Mouse (Mus musculus) MEL (cell line): ENCODE measurements around the gene Mpzl3. TPM values are rescaled to one million over a fixed set of nuclear protein-coding genes. Genes with fewer than 3 reads are reported as not detected.
"Not testable (repeated sequence)": the region's sequence is repeated elsewhere in the genome, so short reads cannot be mapped to it uniquely, and the experiment has no call there.

ENCODE experiments used
- DNase-seq: peaks from one replicate; pipeline ENCODE4 v3.0.0; 2011; ENCODE audit warnings: low read depth, low spot score
- H3K27ac ChIP-seq: 2 replicates; pipeline ENCODE4 v1.5.1; 2012; ENCODE audit warnings: low read depth, mild to moderate bottlenecking, control low read depth, low read length, moderate library complexity; ENCODE audit not compliant: control insufficient read depth
- H3K27me3 ChIP-seq, 2 experiments: fragments of 150-350 bp in 1 of 2; sonication (generic) in 1 of 2; 2 replicates each; pipeline ENCODE4 v1.6.1; 2012; ENCODE audit warnings: low read length in 2 of 2, mild to moderate bottlenecking in 2 of 2, improper control_type of control experiment in 1 of 2, moderate library complexity in 1 of 2; ENCODE audit not compliant: insufficient read depth in 2 of 2, control insufficient read depth in 1 of 2
- H3K36me3 ChIP-seq, 2 experiments: 2 replicates each; pipeline ENCODE4 v1.6.1; 2012 to 2014; ENCODE audit warnings: low read length in 2 of 2, improper control_type of control experiment in 1 of 2, inconsistent platforms in 1 of 2, mild to moderate bottlenecking in 1 of 2; ENCODE audit not compliant: insufficient read depth in 2 of 2, control insufficient read depth in 1 of 2
- H3K4me1 ChIP-seq, 2 experiments: fragments of 150-350 bp in 1 of 2; sonication (generic) in 1 of 2; 2 replicates each; pipeline ENCODE4 v1.6.1; 2012; ENCODE audit warnings: low read length in 2 of 2, improper control_type of control experiment in 1 of 2, mild to moderate bottlenecking in 1 of 2; ENCODE audit not compliant: insufficient read depth in 2 of 2, control insufficient read depth in 1 of 2
- H3K4me3 ChIP-seq, 2 experiments: fragments of 150-350 bp in 1 of 2; sonication (generic) in 1 of 2; 2 replicates each; pipeline ENCODE4 v1.5.1; 2012; ENCODE audit warnings: low read depth in 2 of 2, low read length in 2 of 2, mild to moderate bottlenecking in 2 of 2, moderate library complexity in 2 of 2, control low read depth in 1 of 2, improper control_type of control experiment in 1 of 2; ENCODE audit not compliant: control insufficient read depth in 1 of 2, insufficient read depth in 1 of 2
- H3K79me2 ChIP-seq: 2 replicates; pipeline ENCODE4 v1.6.1; 2012; ENCODE audit warnings: mild to moderate bottlenecking, low read length, moderate library complexity; ENCODE audit not compliant: control insufficient read depth, poor library complexity, insufficient read depth
- H3K9ac ChIP-seq: 2 replicates; pipeline ENCODE4 v1.6.1; 2012; ENCODE audit warnings: low read depth, mild to moderate bottlenecking, control low read depth, low read length, moderate library complexity; ENCODE audit not compliant: control insufficient read depth, poor library complexity, severe bottlenecking
- H3K9me3 ChIP-seq: fragments of 150-350 bp; sonication (generic); replicated peaks from 2 replicates; pipeline ENCODE4 v1.6.1; 2012; ENCODE audit warnings: mild to moderate bottlenecking, low read length, improper control_type of control experiment, moderate library complexity; ENCODE audit not compliant: insufficient read depth
- E2F4 ChIP-seq: IDR thresholded peaks from 2 replicates; pipeline ENCODE4 v1.6.1; 2011; ENCODE audit warnings: low read depth, low read length, improper control_type of control experiment, borderline replicate concordance
- EP300 ChIP-seq, 2 experiments: IDR thresholded peaks; 2 replicates each; pipeline ENCODE4 v1.6.1; 2011; ENCODE audit warnings: improper control_type of control experiment in 2 of 2, low read length in 2 of 2, low read depth in 1 of 2, mild to moderate bottlenecking in 1 of 2
- ETS1 ChIP-seq: IDR thresholded peaks from 2 replicates; pipeline ENCODE4 v1.6.1; 2012; ENCODE audit warnings: low read depth, mild to moderate bottlenecking, inconsistent platforms, low read length, improper control_type of control experiment, moderate library complexity
- GATA1 ChIP-seq: IDR thresholded peaks from 2 replicates; pipeline ENCODE4 v1.6.1; 2011; ENCODE audit warnings: low read depth, low read length, improper control_type of control experiment
- HCFC1 ChIP-seq: IDR thresholded peaks from 2 replicates; pipeline ENCODE4 v1.6.1; 2012; ENCODE audit warnings: low read depth, mild to moderate bottlenecking, inconsistent platforms, low read length, improper control_type of control experiment, moderate library complexity
- KAT2A ChIP-seq: conservative IDR thresholded peaks from 2 replicates; pipeline ENCODE4 v1.6.1; 2012; ENCODE audit warnings: low read depth, low read length, improper control_type of control experiment, inconsistent platforms
- MAFK ChIP-seq: IDR thresholded peaks from 2 replicates; pipeline ENCODE4 v1.6.1; 2011; ENCODE audit warnings: low read depth, mild to moderate bottlenecking, low read length, improper control_type of control experiment, borderline replicate concordance
- MAX ChIP-seq: IDR thresholded peaks from 2 replicates; pipeline ENCODE4 v1.6.1; 2011; ENCODE audit warnings: low read length, improper control_type of control experiment
- MEF2A ChIP-seq: IDR thresholded peaks from 2 replicates; pipeline ENCODE4 v1.6.1; 2014; ENCODE audit warnings: low read depth, mild to moderate bottlenecking, inconsistent platforms, low read length, improper control_type of control experiment; ENCODE audit not compliant: poor library complexity, insufficient replicate concordance, severe bottlenecking; ENCODE audit errors: extremely low read depth
- NELFE ChIP-seq: IDR thresholded peaks from 2 replicates; pipeline ENCODE4 v1.6.1; 2011; ENCODE audit warnings: low read depth, low read length, improper control_type of control experiment
- NRF1 ChIP-seq: IDR thresholded peaks from 2 replicates; pipeline ENCODE4 v1.6.1; 2014; ENCODE audit warnings: low read depth, mild to moderate bottlenecking, inconsistent platforms, low read length, improper control_type of control experiment, moderate library complexity; ENCODE audit not compliant: poor library complexity, insufficient read depth, severe bottlenecking
- RCOR1 ChIP-seq: IDR thresholded peaks from 2 replicates; pipeline ENCODE4 v1.6.1; 2012; ENCODE audit warnings: low read depth, mild to moderate bottlenecking, inconsistent platforms, low read length, improper control_type of control experiment
- SIN3A ChIP-seq: IDR thresholded peaks from 2 replicates; pipeline ENCODE4 v1.6.1; 2012; ENCODE audit warnings: low read length, improper control_type of control experiment, inconsistent platforms
- TAL1 ChIP-seq: IDR thresholded peaks from 2 replicates; pipeline ENCODE4 v1.6.1; 2012; ENCODE audit warnings: mild to moderate bottlenecking, inconsistent platforms, low read length, moderate library complexity, mixed read lengths
- TBP ChIP-seq: IDR thresholded peaks from 2 replicates; pipeline ENCODE4 v1.8.0; 2011; ENCODE audit warnings: low read depth, low read length, improper control_type of control experiment
- TCF12 ChIP-seq: IDR thresholded peaks from 2 replicates; pipeline ENCODE4 v1.6.1; 2014; ENCODE audit warnings: low read depth, mild to moderate bottlenecking, inconsistent platforms, low read length, improper control_type of control experiment, moderate library complexity
- USF2 ChIP-seq, 2 experiments: IDR thresholded peaks; 2 replicates each; pipeline ENCODE4 v1.6.1; 2011 to 2012; ENCODE audit warnings: improper control_type of control experiment in 2 of 2, low read length in 2 of 2, borderline replicate concordance in 1 of 2, inconsistent platforms in 1 of 2, low read depth in 1 of 2, mild to moderate bottlenecking in 1 of 2; ENCODE audit not compliant: insufficient read depth in 1 of 2
- polyA plus RNA-seq, 2 experiments: library from polyadenylated mRNA; stranded (reverse) in 1 of 2; unstranded in 1 of 2; fragments of >175 nt in 1 of 2; fragments of >200 nt in 1 of 2; gene quantifications; 2 replicates each; pipeline versions ENCODE4 v1.2.1 to v1.2.4; 2012; ENCODE audit warnings: low replicate concordance in 2 of 2, low read depth in 1 of 2; ENCODE audit not compliant: insufficient read length in 2 of 2, insufficient read depth in 1 of 2, missing spikeins in 1 of 2
- total RNA-seq: library from RNA; depleted of rRNA; stranded (reverse); fragments of 300-350 nt; gene quantifications from 2 replicates; pipeline ENCODE4 v1.2.3, GENCODE M21; 2012

The Mpzl3 gene
- total and polyA plus RNA-seq, 3 experiments = not detected

DNA sequence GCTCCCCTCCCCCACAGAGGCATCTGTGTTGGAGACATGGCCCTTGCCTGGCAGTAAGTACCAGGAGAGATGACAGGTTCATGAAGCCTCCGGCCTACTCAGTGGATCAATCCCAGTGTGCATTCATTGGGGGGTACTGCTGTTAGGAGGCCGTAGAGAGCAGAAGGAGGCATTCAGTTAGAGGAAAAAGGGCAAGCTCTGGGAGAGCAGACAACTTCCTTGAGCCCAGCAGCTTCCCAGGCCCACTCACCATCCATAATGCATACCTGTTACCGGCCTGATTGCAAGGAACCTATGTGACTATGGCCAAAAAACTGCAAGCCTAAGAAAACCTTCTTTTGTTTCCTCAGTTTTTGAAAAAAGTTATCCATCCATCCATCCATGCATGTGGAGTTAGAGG lies 20.5 kb upstream of the Mpzl3 start:
- Histone ChIP-seq H3K9me3 (no peaks in the 10 kb centered on the region), H3K36me3 (no peaks in the 10 kb centered on the region; a peak in 1 of 4 replicates), H3K9ac (no peak overlapping the region), H3K79me2 (no peaks in the 10 kb centered on the region), H3K27ac (no peak overlapping the region), H3K27me3 (peaks cover 3 to 33% of the 10 kb centered on the region in 2 experiments), H3K4me3 (no peak overlapping the region), H3K4me1 (no peaks in the 10 kb centered on the region)
- TF ChIP-seq KAT2A (no peak), HCFC1 (no peak), TBP (no peak), EP300 (IDR thresholded peaks at IDR 0.05; ENCODE audit: low read depth in 1 of 2, low read length in 2 of 2) (no peak), SIN3A (no peak), NRF1 (no peak), MAFK (no peak), GATA1 (no peak), USF2 (IDR thresholded peaks at IDR 0.05; ENCODE audit: borderline replicate concordance in 1 of 2, insufficient read depth in 1 of 2, low read depth in 1 of 2, low read length in 2 of 2) (no peak), MAX (no peak), E2F4 (no peak), TAL1 (no peak), MEF2A (no peak), NELFE (no peak)
- no peak for DNase-seq

DNA sequence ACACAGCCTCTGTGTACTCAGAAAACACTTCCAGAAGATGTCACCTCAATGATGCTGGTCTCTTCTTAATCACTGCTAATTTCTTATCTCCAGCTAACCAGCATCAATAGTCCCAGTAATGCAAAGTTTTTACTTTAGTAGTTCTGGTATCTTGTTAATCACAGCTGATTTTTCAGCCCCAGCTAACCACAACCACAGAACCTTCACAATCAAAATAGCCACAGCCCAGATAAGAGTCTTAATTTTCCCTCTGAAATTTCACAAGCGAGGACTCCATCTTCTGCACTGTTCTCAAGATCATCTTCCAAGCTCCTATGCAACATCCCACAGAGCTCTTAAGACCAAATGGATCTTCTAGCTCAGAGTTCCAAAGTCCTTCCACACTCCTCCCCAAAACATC lies 17.2 kb upstream of the Mpzl3 start:
- H3K27ac ChIP-seq, H3K9me3 ChIP-seq, H3K4me3 ChIP-seq, H3K9ac ChIP-seq, DNase-seq, H3K79me2 ChIP-seq: not testable (repeated sequence)
- Histone ChIP-seq H3K4me1 (peaks cover 2 to 23% of the 10 kb centered on the region in 2 experiments), H3K36me3 (peaks cover 0 to 17% of the 10 kb centered on the region in 2 experiments; a peak in 2 of 4 replicates), H3K27me3 (peaks cover 7 to 17% of the 10 kb centered on the region in 2 experiments)
- peak; percentile 24; the same call in 1 of the 2 replicates for TF ChIP-seq TCF12
- TF ChIP-seq RCOR1 = peak; percentile 94
- peak; percentile 49 for TF ChIP-seq GATA1
- TF ChIP-seq ETS1 = peak; percentile 22; the same call in 1 of the 2 replicates
- TF ChIP-seq EP300 (IDR thresholded peaks at IDR 0.05; ENCODE audit: low read depth in 1 of 2, low read length in 2 of 2) = peak in 1 of 2 experiments; percentile 15; a peak in 1 of 4 replicates
